Mouse (Mus musculus) MN1 (cell line): ENCODE data around the gene Fgg.

Experiments
- DNase-seq: peaks from one replicate; pipeline ENCODE4 v3.0.0-alpha.2; 2016; ENCODE audit warnings: low spot score

Fgg gene

GRCm38 (mm10) chr3:83027546-83028251, 20.2 kb downstream of the Fgg start:
- DNase-seq, result no peak

- DNase-seq, result no peak
These were observed 22.8 kb downstream of the Fgg start for GRCm38 (mm10) chr3:83030331-83030730.

- DNase-seq, result no peak
These were observed 25.3 kb downstream of the Fgg start for GRCm38 (mm10) chr3:83032746-83033308.

GRCm38 (mm10) chr3:83033801-83034200, 26.3 kb downstream of the Fgg start:
- no peak for DNase-seq

GRCm38 (mm10) chr3:83038865-83039264, 31.3 kb downstream of the Fgg start:
- no peak for DNase-seq

GRCm38 (mm10) chr3:83039666-83040065, 32.1 kb downstream of the Fgg start:
- no peak for DNase-seq

GRCm38 (mm10) chr3:83042451-83042850, 34.9 kb downstream of the Fgg start:
- no peak for DNase-seq

GRCm38 (mm10) chr3:83046649-83047048, 39.1 kb downstream of the Fgg start:
- no peak for DNase-seq

GRCm38 (mm10) chr3:83049680-83050079, 42.2 kb downstream of the Fgg start, which contains the start of gene Fgb:
Gene Fgb, minus strand, starts transcription at chr3:83049863.
- DNase-seq, result no peak

GRCm38 (mm10) chr3:83050661-83051060, 43.1 kb downstream of the Fgg start:
- no peak for DNase-seq

GRCm38 (mm10) chr3:83052102-83052501, 44.6 kb downstream of the Fgg start:
- no peak for DNase-seq

GRCm38 (mm10) chr3:83053126-83053525, 45.6 kb downstream of the Fgg start:
- no peak for DNase-seq

- peak; percentile 55 for DNase-seq
These were observed 46.2 kb downstream of the Fgg start for GRCm38 (mm10) chr3:83053758-83054157.

GRCm38 (mm10) chr3:83054759-83055158, 47.2 kb downstream of the Fgg start:
- DNase-seq, result peak; percentile 21

- DNase-seq, result peak; percentile 98
These were observed 47.9 kb downstream of the Fgg start, which contains the start of gene Plrg1 for GRCm38 (mm10) chr3:83055281-83056038. Gene Plrg1, plus strand, starts transcription at chr3:83055522.

GRCm38 (mm10) chr3:83057046-83057445, 49.5 kb downstream of the Fgg start:
- DNase-seq, result no peak
